Mouse (Mus musculus): ENCODE measurements at regions not wholly inside any gene's neighbourhood (a gene's known extent, or its start where the extent isn't known, plus 50 kb on each side); places are given as distances from the start of the nearest gene placed in this dataset.
A peak's percentile ranks its signal among the peaks of the same experiment; 100 is the strongest.

DNA sequence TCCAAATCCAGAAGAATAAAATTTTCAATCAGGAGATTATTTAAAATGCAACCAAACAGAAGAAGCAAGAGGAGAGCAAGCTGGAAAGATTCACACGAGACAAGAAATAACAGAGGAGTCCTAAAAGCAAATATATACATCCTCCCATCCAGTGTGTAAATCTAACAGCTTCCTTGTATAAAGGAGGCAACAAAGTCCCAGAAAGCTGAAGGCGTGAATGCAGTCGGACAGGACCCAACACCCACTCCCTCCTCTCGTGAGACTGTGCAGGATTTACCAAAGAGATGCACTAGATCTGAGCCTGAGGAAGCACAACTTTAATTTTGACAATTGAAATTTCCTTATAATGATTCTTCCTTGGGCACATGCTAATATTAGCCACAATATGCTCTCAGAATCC, 103.0 kb upstream of the Dcn start:
- Histone ChIP-seq H3K4me2 (ENCODE audit: low read length) (no peak overlapping the region), H3K27me3 (replicated peaks; ENCODE audit: control insufficient read depth, insufficient read depth, low read length) (no peaks in the 10 kb centered on the region), H3K4me3 (ENCODE audit: low read depth, low read length) (no peak overlapping the region), H3K4me1 (ENCODE audit: control insufficient read depth, insufficient read depth, low read length) (no peaks in the 10 kb centered on the region), H3K9ac (ENCODE audit: low read length) (no peak overlapping the region), H3K36me3 (ENCODE audit: control insufficient read depth, insufficient read depth, low read length) (no peaks in the 10 kb centered on the region), H3K9me3 (replicated peaks; ENCODE audit: control insufficient read depth, low read length) (no peaks in the 10 kb centered on the region), H3K27ac (ENCODE audit: low read depth, low read length) (no peak overlapping the region)
- ATAC-seq, result no peak
- no peak for DNase-seq (ENCODE audit: low spot score)
- WGBS, result 70% methylated on average over 4 of the region's 4 CpGs

DNA sequence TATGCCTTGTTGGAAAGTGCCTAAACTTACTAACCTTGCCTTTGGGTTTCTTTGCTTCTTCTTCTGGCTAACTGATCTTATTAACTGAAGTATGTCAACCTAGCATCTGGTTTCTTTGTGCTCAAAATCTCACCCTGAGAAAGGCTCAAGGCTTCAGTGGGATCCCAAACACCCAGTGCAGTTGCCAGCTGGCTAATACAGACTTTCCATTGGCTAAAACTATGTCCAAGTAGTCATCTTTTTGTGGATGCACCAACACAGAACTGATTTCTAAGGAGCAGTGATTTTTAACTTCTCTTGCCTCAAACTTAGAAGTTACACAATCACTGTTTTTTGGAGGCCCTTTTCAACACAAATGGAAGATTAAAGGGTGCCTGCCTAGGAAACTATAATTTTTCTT, 97.8 kb upstream of the Dcn start:
- ATAC-seq, result no peak
- H3K36me3 ChIP-seq (ENCODE audit: control insufficient read depth, insufficient read depth, low read length), result no peaks in the 10 kb centered on the region

DNA sequence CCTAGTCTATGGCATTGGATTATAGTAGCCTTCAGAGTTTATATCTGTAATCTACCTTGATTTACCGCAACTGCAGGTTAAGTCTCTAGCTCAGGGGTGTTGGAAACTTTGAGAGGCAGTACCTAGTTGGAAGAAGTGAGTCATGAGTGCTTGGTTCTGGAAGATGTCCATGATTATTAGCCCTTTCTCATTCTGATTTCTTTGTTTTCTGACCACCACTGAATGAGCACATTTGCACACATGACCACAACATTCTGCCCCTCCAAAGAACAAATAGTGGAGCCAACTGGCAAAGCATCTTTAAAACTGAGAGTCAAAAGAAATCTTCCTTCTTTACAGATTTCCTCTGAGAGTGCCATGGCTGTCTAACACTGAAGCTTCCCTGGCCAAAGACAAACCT, 95.5 kb upstream of the Dcn start:
- Histone ChIP-seq H3K4me3 (ENCODE audit: low read depth, low read length) (no peak overlapping the region), H3K9ac (ENCODE audit: low read length) (no peak overlapping the region), H3K9me3 (replicated peaks; ENCODE audit: control insufficient read depth, low read length) (no peaks in the 10 kb centered on the region), H3K4me2 (ENCODE audit: low read length) (no peak overlapping the region), H3K4me1 (ENCODE audit: control insufficient read depth, insufficient read depth, low read length) (no peaks in the 10 kb centered on the region), H3K27me3 (replicated peaks; ENCODE audit: control insufficient read depth, insufficient read depth, low read length) (no peaks in the 10 kb centered on the region), H3K27ac (ENCODE audit: low read depth, low read length) (no peak overlapping the region), H3K36me3 (ENCODE audit: control insufficient read depth, insufficient read depth, low read length) (no peaks in the 10 kb centered on the region)
- no peak for ATAC-seq
- 88% methylated on average over 1 of the region's 1 CpGs for WGBS
- no peak for DNase-seq (ENCODE audit: low spot score)

More for the DNA sequence above, 97.8 kb upstream of the Dcn start:
- Histone ChIP-seq H3K9me3 (replicated peaks; ENCODE audit: control insufficient read depth, low read length) (no peaks in the 10 kb centered on the region), H3K4me1 (ENCODE audit: control insufficient read depth, insufficient read depth, low read length) (no peaks in the 10 kb centered on the region), H3K9ac (ENCODE audit: low read length) (no peak overlapping the region), H3K27me3 (replicated peaks; ENCODE audit: control insufficient read depth, insufficient read depth, low read length) (no peaks in the 10 kb centered on the region), H3K27ac (ENCODE audit: low read depth, low read length) (no peak overlapping the region), H3K4me2 (ENCODE audit: low read length) (no peak overlapping the region), H3K4me3 (ENCODE audit: low read depth, low read length) (no peak overlapping the region)
- no peak for DNase-seq (ENCODE audit: low spot score)

DNA sequence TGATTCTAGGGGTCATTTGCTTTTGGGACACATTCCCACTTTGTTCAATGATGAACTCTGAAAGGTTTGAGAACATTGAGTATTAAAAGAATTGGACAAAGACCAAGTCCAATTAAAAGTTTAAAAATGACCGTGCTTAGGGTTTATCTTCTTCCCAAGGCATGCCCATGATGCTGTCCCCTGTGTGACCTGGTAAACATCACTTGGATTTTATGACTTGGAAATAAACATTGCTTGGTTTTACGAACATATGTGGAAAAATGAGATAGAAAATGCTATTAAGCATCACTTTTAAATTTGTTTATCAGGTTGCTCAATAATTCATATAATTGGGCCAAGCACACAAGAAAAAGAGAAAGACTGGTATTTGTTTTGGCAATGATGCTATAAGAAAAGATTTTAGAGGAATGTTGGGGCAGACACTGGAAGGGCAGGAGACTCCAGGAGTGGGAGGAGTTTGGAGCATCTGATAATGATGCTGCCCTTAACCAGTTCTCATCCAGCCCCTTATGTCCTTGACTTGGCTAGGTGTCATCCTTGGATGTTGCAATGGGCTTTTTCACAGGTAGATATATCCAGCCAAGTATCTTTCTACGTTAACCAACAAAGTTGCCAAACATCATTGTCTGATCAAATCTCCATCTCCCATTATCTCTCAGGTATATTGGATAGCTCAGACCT, 92.1 kb upstream of the Dcn start:
- Histone ChIP-seq H3K4me3 (ENCODE audit: low read depth, low read length) (no peak overlapping the region), H3K27me3 (replicated peaks; ENCODE audit: control insufficient read depth, insufficient read depth, low read length) (no peaks in the 10 kb centered on the region), H3K36me3 (ENCODE audit: control insufficient read depth, insufficient read depth, low read length) (no peaks in the 10 kb centered on the region), H3K9ac (ENCODE audit: low read length) (no peak overlapping the region), H3K9me3 (replicated peaks; ENCODE audit: control insufficient read depth, low read length) (no peaks in the 10 kb centered on the region), H3K4me2 (ENCODE audit: low read length) (no peak overlapping the region), H3K27ac (ENCODE audit: low read depth, low read length) (no peak overlapping the region), H3K4me1 (ENCODE audit: control insufficient read depth, insufficient read depth, low read length) (no peaks in the 10 kb centered on the region)
- ATAC-seq, result no peak
- WGBS, result 67% methylated on average over 3 of the region's 3 CpGs
- no peak for DNase-seq (ENCODE audit: low spot score)

DNA sequence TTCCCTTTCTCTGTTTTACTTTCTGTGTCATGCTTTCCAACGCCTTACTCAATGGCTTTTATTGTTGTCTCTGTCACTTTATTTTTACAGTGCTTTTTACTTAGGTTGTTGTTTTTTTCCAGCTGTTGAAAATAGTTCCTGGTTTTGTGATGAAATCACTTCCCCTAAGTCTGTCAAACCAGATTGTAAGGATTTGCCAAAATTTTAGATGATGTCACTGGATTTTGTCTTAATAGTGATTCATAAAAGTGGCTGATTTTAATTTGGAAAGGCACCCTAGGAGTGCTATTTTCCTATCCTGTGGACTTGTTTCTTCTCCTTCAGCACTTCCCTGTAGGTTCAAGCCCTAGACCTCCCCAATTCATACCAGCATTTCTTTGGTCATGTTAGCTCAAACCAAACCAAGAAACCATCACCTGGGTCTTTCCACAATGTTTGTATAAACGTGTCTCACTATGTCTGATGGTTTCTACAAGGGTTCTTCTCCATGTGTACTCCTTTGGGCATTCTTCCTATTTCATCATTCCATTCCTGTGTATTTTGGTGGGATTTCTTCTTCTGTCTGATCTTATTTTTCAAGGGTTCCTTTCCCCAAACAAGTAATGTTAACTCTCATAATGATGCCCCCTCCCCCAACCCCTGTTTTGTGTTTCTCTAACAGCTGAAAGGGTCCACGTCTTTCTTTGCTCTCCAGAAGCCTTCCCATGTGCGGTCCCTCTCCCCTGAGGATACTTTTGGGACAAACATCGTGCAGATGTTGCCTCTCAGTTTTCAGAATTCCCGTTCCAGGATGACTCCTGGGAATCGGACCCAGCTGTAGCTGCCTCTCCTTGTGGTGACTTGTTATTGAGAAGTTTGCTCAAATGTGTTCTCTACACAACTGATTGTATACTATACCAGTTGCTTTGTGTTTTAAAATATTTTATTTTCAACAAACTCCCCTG, 89.5 kb upstream of the Dcn start:
- Histone ChIP-seq H3K9ac (ENCODE audit: low read length) (no peak overlapping the region), H3K27me3 (replicated peaks; ENCODE audit: control insufficient read depth, insufficient read depth, low read length) (no peaks in the 10 kb centered on the region), H3K27ac (ENCODE audit: low read depth, low read length) (no peak overlapping the region), H3K4me2 (ENCODE audit: low read length) (no peak overlapping the region), H3K9me3 (replicated peaks; ENCODE audit: control insufficient read depth, low read length) (no peaks in the 10 kb centered on the region), H3K4me1 (ENCODE audit: control insufficient read depth, insufficient read depth, low read length) (no peaks in the 10 kb centered on the region), H3K36me3 (ENCODE audit: control insufficient read depth, insufficient read depth, low read length) (no peaks in the 10 kb centered on the region), H3K4me3 (ENCODE audit: low read depth, low read length) (no peak overlapping the region)
- WGBS, result 80% methylated on average over 7 of the region's 7 CpGs
- DNase-seq (ENCODE audit: low spot score), result no peak
- no peak for ATAC-seq

DNA sequence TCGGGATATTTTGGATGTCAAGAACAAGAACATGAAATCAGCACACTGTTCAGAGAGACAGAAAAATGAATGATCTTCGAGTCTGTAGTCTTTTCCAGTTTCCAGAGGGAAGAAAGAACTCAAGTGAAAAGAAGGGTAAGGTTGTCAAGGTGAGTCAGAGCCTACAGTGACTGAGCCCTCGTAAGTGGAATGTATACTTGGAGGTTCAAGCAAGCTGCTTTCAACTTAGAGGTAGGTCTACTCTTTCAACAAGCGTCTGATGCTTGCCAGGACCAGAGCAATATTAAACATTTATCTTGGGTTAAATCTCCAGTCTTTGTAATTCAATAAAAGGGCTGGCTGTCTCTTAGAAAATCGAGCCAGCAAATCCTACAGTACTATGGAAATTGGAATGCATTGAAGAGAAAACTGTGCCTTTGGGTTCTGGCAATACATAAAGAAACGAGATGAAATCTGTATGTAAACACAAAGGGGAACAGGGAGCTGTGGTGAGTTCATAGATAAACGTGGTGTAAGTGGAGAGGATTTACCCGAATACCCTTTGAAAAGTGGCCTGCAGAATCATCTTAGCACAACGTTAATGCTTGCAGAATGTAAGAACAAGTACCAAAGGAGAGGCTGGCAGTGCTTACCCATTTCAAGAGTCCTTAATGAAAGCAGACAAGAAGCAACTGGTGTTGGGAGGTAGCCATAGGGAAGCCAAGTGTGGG, 82.2 kb upstream of the Dcn start:
- Histone ChIP-seq H3K36me3 (ENCODE audit: control insufficient read depth, insufficient read depth, low read length) (no peaks in the 10 kb centered on the region), H3K9ac (ENCODE audit: low read length) (no peak overlapping the region), H3K9me3 (replicated peaks; ENCODE audit: control insufficient read depth, low read length) (no peaks in the 10 kb centered on the region), H3K4me1 (ENCODE audit: control insufficient read depth, insufficient read depth, low read length) (no peaks in the 10 kb centered on the region), H3K4me3 (ENCODE audit: low read depth, low read length) (no peak overlapping the region), H3K27ac (ENCODE audit: low read depth, low read length) (no peak overlapping the region), H3K4me2 (ENCODE audit: low read length) (no peak overlapping the region), H3K27me3 (replicated peaks; ENCODE audit: control insufficient read depth, insufficient read depth, low read length) (no peaks in the 10 kb centered on the region)
- 44% methylated on average over 9 of the region's 9 CpGs for WGBS
- ATAC-seq, result no peak
- DNase-seq (ENCODE audit: low spot score), result peak; percentile 14

DNA sequence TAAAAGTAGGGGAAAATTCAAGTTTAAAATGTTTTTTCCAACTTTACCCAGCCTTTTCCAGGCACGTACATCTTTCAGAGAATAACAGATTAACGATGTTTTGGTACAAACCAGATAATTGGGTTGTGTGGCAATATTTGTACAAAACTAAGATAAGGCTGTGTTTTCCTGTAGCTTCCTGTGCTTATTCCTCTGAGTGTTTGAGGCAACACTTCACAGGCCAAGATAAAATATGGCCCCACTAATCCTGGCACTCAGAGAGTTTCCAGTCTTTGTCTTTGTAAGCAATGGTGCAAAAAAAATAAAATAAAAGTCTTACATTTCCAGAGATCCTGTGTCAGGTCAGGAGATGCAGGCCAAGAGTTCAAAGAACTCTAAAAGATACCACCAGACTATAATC, 81.5 kb upstream of the Dcn start:
- Histone ChIP-seq H3K36me3 (ENCODE audit: control insufficient read depth, insufficient read depth, low read length) (no peaks in the 10 kb centered on the region), H3K27me3 (replicated peaks; ENCODE audit: control insufficient read depth, insufficient read depth, low read length) (no peaks in the 10 kb centered on the region), H3K4me2 (ENCODE audit: low read length) (no peak overlapping the region), H3K27ac (ENCODE audit: low read depth, low read length) (no peak overlapping the region), H3K9ac (ENCODE audit: low read length) (no peak overlapping the region), H3K4me1 (ENCODE audit: control insufficient read depth, insufficient read depth, low read length) (no peaks in the 10 kb centered on the region), H3K9me3 (replicated peaks; ENCODE audit: control insufficient read depth, low read length) (no peaks in the 10 kb centered on the region), H3K4me3 (ENCODE audit: low read depth, low read length) (no peak overlapping the region)
- ATAC-seq, result no peak
- DNase-seq (ENCODE audit: low spot score), result no peak
- 73% methylated on average over 2 of the region's 2 CpGs for WGBS

DNA sequence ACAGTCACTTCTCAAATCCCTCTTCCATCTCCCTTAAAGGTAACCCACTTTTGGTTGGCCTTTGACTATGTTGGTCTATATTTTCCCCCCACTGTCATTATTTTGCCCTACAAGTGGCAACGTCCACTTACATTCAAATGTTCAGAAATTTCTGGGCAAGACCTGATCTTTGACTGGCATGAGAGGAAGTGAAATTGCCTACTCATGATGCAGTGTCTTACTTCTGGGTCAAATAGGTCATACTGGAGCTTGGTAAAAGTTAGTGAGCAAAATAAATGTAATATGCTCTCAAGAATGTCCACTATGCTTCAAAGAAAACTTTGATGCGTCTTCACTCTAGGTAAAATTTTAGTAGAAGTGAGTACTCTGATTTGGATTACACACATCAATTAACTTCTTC, 76.9 kb upstream of the Dcn start:
- Histone ChIP-seq H3K36me3 (ENCODE audit: control insufficient read depth, insufficient read depth, low read length) (no peaks in the 10 kb centered on the region), H3K4me2 (ENCODE audit: low read length) (no peak overlapping the region), H3K27ac (ENCODE audit: low read depth, low read length) (no peak overlapping the region), H3K27me3 (replicated peaks; ENCODE audit: control insufficient read depth, insufficient read depth, low read length) (no peaks in the 10 kb centered on the region), H3K4me1 (ENCODE audit: control insufficient read depth, insufficient read depth, low read length) (no peaks in the 10 kb centered on the region), H3K9ac (ENCODE audit: low read length) (no peak overlapping the region), H3K9me3 (replicated peaks; ENCODE audit: control insufficient read depth, low read length) (no peaks in the 10 kb centered on the region), H3K4me3 (ENCODE audit: low read depth, low read length) (no peak overlapping the region)
- no peak for DNase-seq (ENCODE audit: low spot score)
- no peak for ATAC-seq
- WGBS, result 95% methylated on average over 2 of the region's 2 CpGs
